Mouse (Mus musculus) kidney, embryonic 16.5 days (tissue): ENCODE data around the gene Dnmt3a. TPM values are rescaled to one million over a fixed set of nuclear protein-coding genes. Genes with fewer than 3 reads are reported as not detected.

Experiments used
- ATAC-seq: fragments of 200-750 bp; cut with Nextera tagmentation; 2 replicates; pipeline ENCODE4 v1.8.0; 2017; ENCODE audit warnings: moderate TSS enrichment; ENCODE audit not compliant: low FRiP score, low TSS enrichment
- H3K27ac ChIP-seq: fragments of 300-500 bp; sonication (generic); 2 replicates; pipeline ENCODE4 v1.5.1; 2014; ENCODE audit warnings: low read length
- H3K27me3 ChIP-seq: fragments of 300-500 bp; sonication (generic); 2 replicates; pipeline ENCODE4 v1.6.1; 2014; ENCODE audit warnings: low read length, control low read depth, mixed read lengths; ENCODE audit not compliant: insufficient read depth
- H3K36me3 ChIP-seq: fragments of 300-500 bp; sonication (generic); 2 replicates; pipeline ENCODE4 v1.6.1; 2014; ENCODE audit warnings: low read length, control low read depth, mixed read lengths; ENCODE audit not compliant: insufficient read depth
- H3K4me1 ChIP-seq: fragments of 300-500 bp; sonication (generic); 2 replicates; pipeline ENCODE4 v1.6.1; 2014; ENCODE audit warnings: low read length, control low read depth, mixed read lengths; ENCODE audit not compliant: insufficient read depth
- H3K4me2 ChIP-seq: fragments of 300-500 bp; sonication (generic); replicated peaks from 2 replicates; pipeline ENCODE4 v1.6.1; 2014; ENCODE audit warnings: low read depth, low read length
- H3K4me3 ChIP-seq: fragments of 300-500 bp; sonication (generic); 2 replicates; pipeline ENCODE4 v1.5.1; 2014; ENCODE audit warnings: mild to moderate bottlenecking, low read length
- H3K9ac ChIP-seq: fragments of 300-500 bp; sonication (generic); replicated peaks from 2 replicates; pipeline ENCODE4 v1.6.1; 2014; ENCODE audit warnings: low read length
- H3K9me3 ChIP-seq: fragments of 300-500 bp; sonication (generic); 2 replicates; pipeline ENCODE4 v1.6.1; 2016; ENCODE audit warnings: low read length, control low read depth
- WGBS: fragments of 180-500 bp; shearing (Covaris S2); extraction: QIAGEN DNeasy Blood & Tissue Kit; methylation state at CpG from one replicate; pipeline ENCODE4 v1.1.7; 2014; 5-methylcytosine and 5-hydroxymethylcytosine counted together
- polyA plus RNA-seq: library from polyadenylated mRNA; unstranded; fragments of >200 nt; fragmentation: Nextera tagmentation; extraction: Ambion mirVana; gene quantifications from 2 replicates; pipeline ENCODE4 v1.2.1, GENCODE M21; 2015

Dnmt3a gene
- polyA plus RNA-seq, 1 experiment from 2014 or later, result 88.1 TPM

DNA sequence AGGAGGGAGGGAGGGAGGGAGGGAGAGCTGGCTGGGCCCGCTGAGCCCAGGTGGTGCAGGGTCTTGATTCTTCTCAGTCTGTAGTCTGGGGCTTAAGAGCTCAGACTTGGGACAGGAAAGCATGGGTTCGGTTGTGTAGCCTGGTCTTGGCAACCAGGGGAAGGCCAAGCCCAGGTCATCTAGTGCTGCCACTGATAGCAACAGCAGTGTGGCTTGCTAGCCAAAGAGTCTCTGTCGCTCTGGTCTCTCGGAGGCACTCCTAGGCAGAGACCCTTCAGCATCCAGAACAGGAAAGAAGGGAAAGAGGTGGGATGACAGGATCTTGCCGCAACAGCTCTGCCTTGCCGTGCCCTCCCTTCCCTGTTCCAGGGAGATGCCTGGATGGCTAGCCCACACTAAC lies 6.4 kb downstream of the Dnmt3a start:
- Histone ChIP-seq H3K9me3 (no peaks in the 10 kb centered on the region), H3K27me3 (no peaks in the 10 kb centered on the region), H3K36me3 (no peaks in the 10 kb centered on the region), H3K27ac (peak overlapping the region; percentile 35; the same call in 1 of the 2 replicates), H3K4me2 (no peak overlapping the region), H3K4me3 (no peak overlapping the region), H3K4me1 (peaks cover 66% of the 10 kb centered on the region), H3K9ac (no peak overlapping the region)
- 43% methylated on average over 6 of the region's 6 CpGs for WGBS
- no peak for ATAC-seq

DNA sequence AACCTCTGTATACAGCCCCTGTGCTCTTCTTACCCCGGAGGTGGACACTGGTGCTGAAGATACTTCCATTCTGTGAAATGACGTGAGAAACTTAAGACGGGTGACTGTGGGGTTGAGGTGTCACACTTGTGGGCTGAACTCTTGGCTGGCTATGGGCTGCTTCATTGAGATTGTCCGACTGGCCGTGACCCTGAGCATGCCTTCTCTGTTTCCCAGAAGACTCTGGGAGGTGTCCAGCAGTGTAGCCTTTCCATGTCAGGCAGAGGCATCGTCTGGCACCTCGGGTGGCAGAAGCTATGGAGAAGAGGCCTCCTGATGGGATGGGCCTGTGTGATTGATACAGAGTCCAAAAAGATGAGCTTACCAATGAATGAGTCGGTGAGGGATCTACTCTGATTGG lies 7.3 kb downstream of the Dnmt3a start:
- H3K36me3 ChIP-seq, result no peaks in the 10 kb centered on the region
- no peaks in the 10 kb centered on the region for H3K27me3 ChIP-seq
- H3K9me3 ChIP-seq, result no peaks in the 10 kb centered on the region
- WGBS, result 72% methylated on average over 8 of the region's 8 CpGs
- no peak overlapping the region for H3K9ac ChIP-seq
- no peak overlapping the region for H3K4me2 ChIP-seq
- ATAC-seq, result no peak
- no peak overlapping the region for H3K27ac ChIP-seq
- H3K4me1 ChIP-seq, result peaks cover 74% of the 10 kb centered on the region
- H3K4me3 ChIP-seq, result no peak overlapping the region

DNA sequence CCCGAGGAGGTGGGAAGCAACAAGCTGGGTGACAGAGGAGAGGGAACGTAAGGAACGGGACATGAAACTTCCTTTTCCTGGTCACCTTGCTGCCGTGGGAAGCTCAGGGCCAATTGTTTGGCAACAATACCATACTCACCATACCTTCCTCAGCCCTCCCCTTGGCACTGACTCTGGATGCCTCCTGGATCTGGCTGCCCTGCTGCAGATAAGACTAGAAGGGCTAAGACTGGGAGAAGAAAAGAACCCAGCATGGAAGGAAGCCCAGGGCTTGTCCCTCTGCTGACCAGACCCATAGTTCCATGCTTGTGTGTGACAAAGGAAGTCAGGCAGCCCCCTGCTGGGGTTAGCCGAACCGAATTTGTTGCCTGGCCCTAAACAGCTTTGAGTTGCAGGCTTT lies 9.6 kb downstream of the Dnmt3a start:
- ATAC-seq, result no peak
- no peak overlapping the region for H3K4me3 ChIP-seq
- no peaks in the 10 kb centered on the region for H3K36me3 ChIP-seq
- no peak overlapping the region for H3K9ac ChIP-seq
- 0 out of 2 replicates have a peak overlapping the region, but pooled peaks have one; percentile 6 for H3K27ac ChIP-seq
- H3K27me3 ChIP-seq, result no peaks in the 10 kb centered on the region
- WGBS, result 49% methylated on average over 6 of the region's 6 CpGs
- H3K9me3 ChIP-seq, result no peaks in the 10 kb centered on the region
- H3K4me1 ChIP-seq, result peaks cover 69% of the 10 kb centered on the region
- H3K4me2 ChIP-seq, result no peak overlapping the region

DNA sequence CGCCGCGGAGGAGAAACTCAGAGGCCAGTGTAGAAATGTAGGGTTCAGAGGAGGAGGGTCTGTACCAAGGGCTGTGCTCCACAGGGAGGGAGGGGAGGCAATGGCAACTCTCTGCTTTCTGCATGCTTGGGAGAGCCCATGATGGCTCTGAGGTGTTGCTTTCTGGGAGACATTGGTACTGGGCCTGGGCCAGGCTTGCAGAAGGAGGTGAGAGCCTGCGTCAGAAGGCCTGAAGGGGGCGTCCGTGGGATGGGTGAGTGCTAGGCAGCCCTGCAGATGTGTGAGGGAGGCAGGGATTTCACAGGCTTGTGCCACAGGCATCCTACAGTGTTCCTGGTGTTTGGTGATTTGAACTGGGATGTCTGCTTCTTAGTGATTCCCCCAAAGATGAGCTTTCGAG lies 11.2 kb downstream of the Dnmt3a start:
- peaks cover 55% of the 10 kb centered on the region for H3K4me1 ChIP-seq
- no peak for ATAC-seq
- H3K9ac ChIP-seq, result no peak overlapping the region

DNA sequence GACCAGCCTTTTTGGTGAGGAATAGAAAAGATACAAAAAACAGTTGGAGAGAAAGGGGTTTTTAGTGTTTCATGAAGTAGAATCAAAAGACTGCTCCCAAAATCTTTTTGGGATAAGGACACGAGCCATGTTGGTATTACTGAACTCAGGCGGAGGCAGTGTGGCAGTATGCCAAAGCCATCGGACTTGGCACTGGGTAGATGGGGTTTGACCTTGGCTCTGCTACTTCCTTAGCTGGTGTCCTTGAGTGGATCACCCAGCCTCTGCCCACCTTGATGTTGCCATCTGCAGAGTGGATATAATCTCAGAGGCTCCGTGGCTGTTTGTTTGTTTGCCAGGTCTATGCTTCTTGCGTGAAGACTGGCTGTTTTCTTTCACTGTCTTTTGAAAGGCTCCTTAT lies 11.8 kb downstream of the Dnmt3a start:
- no peak overlapping the region for H3K27ac ChIP-seq
- H3K9ac ChIP-seq, result no peak overlapping the region
- H3K9me3 ChIP-seq, result no peaks in the 10 kb centered on the region
- H3K36me3 ChIP-seq, result no peaks in the 10 kb centered on the region
- WGBS, result 81% methylated on average over 5 of the region's 5 CpGs
- H3K27me3 ChIP-seq, result no peaks in the 10 kb centered on the region
- peaks cover 50% of the 10 kb centered on the region for H3K4me1 ChIP-seq
- ATAC-seq, result no peak
- no peak overlapping the region for H3K4me2 ChIP-seq
- H3K4me3 ChIP-seq, result no peak overlapping the region

More for the DNA sequence above, 11.2 kb downstream of the Dnmt3a start:
- Histone ChIP-seq H3K4me3 (no peak overlapping the region), H3K4me2 (no peak overlapping the region), H3K36me3 (no peaks in the 10 kb centered on the region), H3K9me3 (no peaks in the 10 kb centered on the region), H3K27me3 (no peaks in the 10 kb centered on the region), H3K27ac (no peak overlapping the region)
- WGBS, result 66% methylated on average over 7 of the region's 7 CpGs

DNA sequence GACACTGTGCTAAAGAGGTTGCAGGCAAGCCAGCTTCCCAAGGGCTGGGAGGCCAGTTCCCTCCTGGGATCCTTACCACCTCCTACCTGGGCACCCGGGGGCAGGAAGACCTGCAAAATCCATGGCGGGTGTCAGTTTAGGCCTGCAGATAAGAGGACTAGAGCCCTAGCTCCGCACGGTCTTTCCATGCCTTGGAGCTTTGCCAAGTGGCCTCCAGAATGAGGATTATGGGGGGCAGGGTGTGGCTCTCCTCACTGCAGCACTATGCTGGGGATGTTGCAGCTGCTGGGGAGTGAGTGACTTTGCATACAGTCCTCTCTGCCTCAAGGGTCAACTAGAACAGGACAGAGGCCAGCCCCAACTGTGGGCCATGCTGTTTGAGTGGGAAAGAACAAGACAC lies 14.1 kb downstream of the Dnmt3a start:
- Histone ChIP-seq H3K4me1 (peaks cover 63% of the 10 kb centered on the region), H3K4me3 (no peak overlapping the region), H3K4me2 (no peak overlapping the region), H3K9me3 (no peaks in the 10 kb centered on the region), H3K27me3 (no peaks in the 10 kb centered on the region), H3K36me3 (no peaks in the 10 kb centered on the region), H3K9ac (no peak overlapping the region), H3K27ac (no peak overlapping the region)
- ATAC-seq, result no peak
- 61% methylated on average over 4 of the region's 4 CpGs for WGBS

DNA sequence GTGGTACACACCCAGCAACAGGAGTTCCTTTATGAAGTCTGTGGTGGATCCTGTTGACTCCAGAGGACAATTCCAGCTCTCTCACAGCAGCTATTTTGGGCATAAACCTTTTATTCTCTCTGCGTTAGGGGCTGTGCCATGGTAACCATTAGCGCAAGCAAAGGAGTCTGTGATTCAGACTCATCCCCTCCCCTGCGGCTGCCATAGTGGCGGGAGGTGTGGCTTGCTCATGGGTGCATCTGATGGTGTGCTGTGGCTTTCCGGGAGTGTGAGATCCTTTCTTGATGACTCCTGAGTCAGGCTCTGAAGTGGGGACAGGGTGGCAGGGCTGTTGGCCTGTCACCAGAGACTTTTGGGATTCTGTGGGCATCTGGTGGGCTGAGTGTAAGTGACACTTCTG lies 17.6 kb downstream of the Dnmt3a start:
- Histone ChIP-seq H3K9me3 (no peaks in the 10 kb centered on the region), H3K36me3 (no peaks in the 10 kb centered on the region), H3K4me1 (peaks cover 43% of the 10 kb centered on the region), H3K4me3 (no peak overlapping the region), H3K4me2 (no peak overlapping the region), H3K27ac (no peak overlapping the region), H3K27me3 (no peaks in the 10 kb centered on the region), H3K9ac (no peak overlapping the region)
- WGBS, result 75% methylated on average over 5 of the region's 5 CpGs
- no peak for ATAC-seq

DNA sequence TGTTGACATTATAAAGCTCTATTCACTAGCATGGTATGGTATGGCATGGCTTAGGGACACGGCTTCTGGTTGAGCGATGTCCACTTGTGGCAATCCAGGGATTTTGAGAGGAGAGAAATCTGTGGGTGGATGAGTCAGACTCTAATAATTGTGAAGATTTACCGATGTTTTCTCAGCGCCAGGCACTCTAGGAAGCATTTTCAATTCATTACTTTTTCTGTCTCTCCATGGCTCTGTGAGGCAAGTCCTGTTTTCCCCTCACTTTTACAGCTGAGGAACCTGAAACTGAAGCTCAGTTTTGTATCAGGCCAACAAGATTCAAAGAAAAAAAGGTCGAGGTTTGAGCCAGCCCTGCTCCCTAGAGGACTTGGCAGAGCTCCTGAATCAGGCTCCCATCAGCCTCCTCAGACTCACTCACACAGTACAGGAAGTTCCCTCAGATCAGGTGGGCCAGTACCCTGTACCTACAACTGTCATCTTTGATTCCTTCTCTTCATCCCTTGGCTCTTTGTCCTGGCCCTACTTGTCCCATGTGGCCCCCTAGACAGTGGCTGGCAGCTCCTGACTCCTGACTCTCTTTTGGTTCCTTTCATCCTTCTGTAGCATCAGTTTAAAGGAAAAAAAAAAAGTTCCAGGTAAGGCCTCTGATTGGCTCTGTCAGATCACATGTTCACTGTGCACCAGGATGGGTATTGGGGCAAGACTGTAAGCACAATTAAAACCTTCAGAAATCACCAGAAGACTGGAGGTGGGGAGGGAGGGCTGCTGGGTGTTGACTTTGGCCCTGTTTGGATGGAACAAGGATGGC lies 19.3 kb downstream of the Dnmt3a start:
- Histone ChIP-seq H3K9ac (no peak overlapping the region), H3K27ac (no peak overlapping the region), H3K4me1 (peaks cover 29% of the 10 kb centered on the region), H3K36me3 (no peaks in the 10 kb centered on the region), H3K4me3 (no peak overlapping the region), H3K4me2 (no peak overlapping the region), H3K27me3 (no peaks in the 10 kb centered on the region), H3K9me3 (no peaks in the 10 kb centered on the region)
- no peak for ATAC-seq
- WGBS, result 66% methylated on average over 5 of the region's 5 CpGs

DNA sequence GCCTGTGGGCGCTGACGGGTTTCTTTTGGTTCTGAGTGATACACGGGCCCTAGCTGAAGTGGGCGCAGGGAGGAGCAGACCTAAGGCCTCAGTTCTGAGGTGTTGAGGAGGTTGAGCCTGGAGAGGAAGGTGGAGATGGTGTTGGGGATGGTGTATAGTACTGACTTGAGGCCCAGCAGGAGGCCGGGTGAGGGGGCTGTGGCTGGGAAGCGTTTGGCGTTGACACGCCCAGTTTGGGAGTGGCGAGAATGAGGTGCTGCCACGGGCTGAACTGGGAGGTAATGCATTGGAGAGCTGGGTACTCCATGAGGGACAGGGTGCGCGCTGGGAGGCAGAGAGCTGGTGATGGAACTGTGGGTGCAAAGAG lies 19.9 kb downstream of the Dnmt3a start:
- ATAC-seq, result 0 out of 2 replicates have a peak, but pooled peaks have one; percentile 16
- H3K4me2 ChIP-seq, result no peak overlapping the region
- no peaks in the 10 kb centered on the region for H3K36me3 ChIP-seq
- 50% methylated on average over 12 of the region's 12 CpGs for WGBS
- H3K4me1 ChIP-seq, result peaks cover 28% of the 10 kb centered on the region
- no peak overlapping the region for H3K4me3 ChIP-seq
- H3K27me3 ChIP-seq, result no peaks in the 10 kb centered on the region
- H3K9ac ChIP-seq, result no peak overlapping the region
- no peaks in the 10 kb centered on the region for H3K9me3 ChIP-seq
- no peak overlapping the region for H3K27ac ChIP-seq

DNA sequence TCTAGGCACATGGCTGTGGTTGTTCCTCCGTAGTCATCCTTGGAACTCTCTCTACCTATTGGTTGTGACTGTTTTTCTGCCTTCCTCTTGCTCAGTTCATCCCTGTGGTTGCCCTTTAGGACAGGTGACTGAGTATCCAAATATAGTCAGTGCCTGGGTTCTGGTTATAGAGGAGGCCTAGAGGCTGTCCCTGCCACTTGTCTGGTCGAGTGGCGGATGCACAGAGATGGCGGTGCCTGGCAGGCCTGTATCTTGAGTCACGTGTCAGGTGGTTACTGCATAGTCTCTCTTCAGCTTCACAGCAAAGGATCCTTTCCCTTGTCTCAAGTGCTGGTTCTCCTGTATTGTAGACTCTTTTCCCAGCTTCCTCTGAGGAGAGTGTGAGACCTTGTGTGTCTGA lies 22.0 kb downstream of the Dnmt3a start:
- no peak overlapping the region for H3K9ac ChIP-seq
- no peak for ATAC-seq
- H3K9me3 ChIP-seq, result no peaks in the 10 kb centered on the region
- no peaks in the 10 kb centered on the region for H3K27me3 ChIP-seq
- 83% methylated on average over 5 of the region's 5 CpGs for WGBS
- H3K27ac ChIP-seq, result no peak overlapping the region
- H3K4me1 ChIP-seq, result peaks cover 45% of the 10 kb centered on the region
- no peaks in the 10 kb centered on the region for H3K36me3 ChIP-seq
- H3K4me2 ChIP-seq, result no peak overlapping the region
- H3K4me3 ChIP-seq, result no peak overlapping the region
